Mouse (Mus musculus) stomach, embryonic 16.5 days (tissue): ENCODE data around the gene Gm11011. TPM values are rescaled to one million over a fixed set of nuclear protein-coding genes. Genes with fewer than 3 reads are reported as not detected.
A peak's percentile ranks its signal among the peaks of the same experiment; 100 is the strongest.
"Not testable (repeated sequence)": the region's sequence is repeated elsewhere in the genome, so short reads cannot be mapped to it uniquely, and the experiment has no call there.

Source experiments
- ATAC-seq: fragments of 200-750 bp; cut with Nextera tagmentation; 2 replicates; pipeline ENCODE4 v1.8.0; 2017; ENCODE audit warnings: moderate number of reproducible peaks, moderate TSS enrichment; ENCODE audit not compliant: insufficient read depth, low FRiP score
- H3K27ac ChIP-seq: fragments of 300-500 bp; sonication (generic); 2 replicates; pipeline ENCODE4 v1.5.1; 2014; ENCODE audit warnings: low read length
- H3K27me3 ChIP-seq: fragments of 300-500 bp; sonication (generic); 2 replicates; pipeline ENCODE4 v1.6.1; 2014; ENCODE audit warnings: low read length, control low read depth, mixed read lengths; ENCODE audit not compliant: control insufficient read depth, insufficient read depth
- H3K36me3 ChIP-seq: fragments of 300-500 bp; sonication (generic); 2 replicates; pipeline ENCODE4 v1.6.1; 2014; ENCODE audit warnings: low read length; ENCODE audit not compliant: control insufficient read depth, insufficient read depth
- H3K4me1 ChIP-seq: fragments of 300-500 bp; sonication (generic); 2 replicates; pipeline ENCODE4 v1.6.1; 2014; ENCODE audit warnings: low read length, control low read depth, mixed read lengths; ENCODE audit not compliant: control insufficient read depth, insufficient read depth
- H3K4me2 ChIP-seq: fragments of 300-500 bp; sonication (generic); 2 replicates; pipeline ENCODE4 v1.6.1; 2014; ENCODE audit warnings: low read depth, low read length, mixed read lengths
- H3K4me3 ChIP-seq: fragments of 300-500 bp; sonication (generic); replicated peaks from 2 replicates; pipeline ENCODE4 v1.5.1; 2014; ENCODE audit warnings: mild to moderate bottlenecking, low read length
- H3K9ac ChIP-seq: fragments of 300-500 bp; sonication (generic); 2 replicates; pipeline ENCODE4 v1.6.1; 2014; ENCODE audit warnings: low read length
- H3K9me3 ChIP-seq: fragments of 300-500 bp; sonication (generic); replicated peaks from 2 replicates; pipeline ENCODE4 v1.6.1; 2016; ENCODE audit warnings: low read length, control low read depth; ENCODE audit not compliant: control insufficient read depth
- WGBS: fragments of 180-500 bp; shearing (Covaris S2); extraction: QIAGEN DNeasy Blood & Tissue Kit; methylation state at CpG from one replicate; pipeline ENCODE4 v1.1.7; 2014; 5-methylcytosine and 5-hydroxymethylcytosine counted together
- polyA plus RNA-seq: library from polyadenylated mRNA; unstranded; fragments of >200 nt; fragmentation: Nextera tagmentation; extraction: Ambion mirVana; gene quantifications from 2 replicates; pipeline ENCODE4 v1.2.1, GENCODE M21; 2015

Gene Gm11011
- not detected in 2 replicates for polyA plus RNA-seq

DNA sequence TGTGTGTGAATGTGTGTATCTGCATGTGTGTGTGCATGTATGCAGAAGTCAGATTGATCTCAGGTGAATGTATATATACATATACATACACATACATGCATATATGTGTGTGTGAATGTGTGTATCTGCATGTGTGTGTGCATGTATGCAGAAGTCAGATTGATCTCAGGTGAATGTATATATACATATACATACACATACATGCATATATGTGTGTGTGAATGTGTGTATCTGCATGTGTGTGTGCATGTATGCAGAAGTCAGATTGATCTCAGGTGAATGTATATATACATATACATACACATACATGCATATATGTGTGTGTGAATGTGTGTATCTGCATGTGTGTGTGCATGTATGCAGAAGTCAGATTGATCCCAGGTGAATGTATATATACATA lies at the start of gene Gm11011:
TSS of gene Gm11011 (minus strand) at position 101 of the 400 bp plus-strand sequence.
- peak within 1 kb of the TSS; percentile 86; the same call in 1 of the 2 replicates for H3K27ac ChIP-seq
- H3K9me3 ChIP-seq, H3K4me3 ChIP-seq, H3K36me3 ChIP-seq, ATAC-seq, H3K4me2 ChIP-seq, H3K4me1 ChIP-seq, H3K9ac ChIP-seq, H3K27me3 ChIP-seq: not testable (repeated sequence)

DNA sequence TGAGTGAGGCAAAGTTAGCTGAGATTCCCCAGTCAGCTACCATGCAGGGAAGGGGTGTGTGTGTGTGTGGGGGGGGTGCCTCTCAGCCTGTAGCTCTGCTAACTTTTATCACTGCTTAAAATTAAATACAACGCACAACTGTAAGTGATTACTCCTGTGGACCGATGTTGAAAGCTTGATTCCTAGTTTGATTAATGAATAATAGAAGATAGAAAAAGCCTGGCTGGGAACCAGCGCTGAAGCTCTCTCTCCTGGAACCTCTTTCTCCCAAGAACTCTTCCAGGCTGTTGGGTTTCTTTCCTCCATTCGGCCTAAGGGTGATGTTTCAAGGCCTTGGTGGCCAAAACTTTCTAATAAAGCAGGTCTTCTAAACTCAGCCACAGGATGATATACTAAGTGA lies 48.9 kb upstream of the Gm11011 start:
- H3K4me3 ChIP-seq, result peak overlapping the region; percentile 80
- H3K27ac ChIP-seq, result peak overlapping the region; percentile 80
- peak overlapping the region; percentile 26 for H3K9ac ChIP-seq
- H3K36me3 ChIP-seq, result no peaks in the 10 kb centered on the region
- no peaks in the 10 kb centered on the region for H3K27me3 ChIP-seq
- H3K4me2 ChIP-seq, result peak overlapping the region; percentile 73
- peaks cover 10% of the 10 kb centered on the region; the same call in 1 of the 2 replicates for H3K4me1 ChIP-seq
- H3K9me3 ChIP-seq, result no peaks in the 10 kb centered on the region
- WGBS, result 29% methylated on average over 4 of the region's 4 CpGs
- ATAC-seq, result no peak

DNA sequence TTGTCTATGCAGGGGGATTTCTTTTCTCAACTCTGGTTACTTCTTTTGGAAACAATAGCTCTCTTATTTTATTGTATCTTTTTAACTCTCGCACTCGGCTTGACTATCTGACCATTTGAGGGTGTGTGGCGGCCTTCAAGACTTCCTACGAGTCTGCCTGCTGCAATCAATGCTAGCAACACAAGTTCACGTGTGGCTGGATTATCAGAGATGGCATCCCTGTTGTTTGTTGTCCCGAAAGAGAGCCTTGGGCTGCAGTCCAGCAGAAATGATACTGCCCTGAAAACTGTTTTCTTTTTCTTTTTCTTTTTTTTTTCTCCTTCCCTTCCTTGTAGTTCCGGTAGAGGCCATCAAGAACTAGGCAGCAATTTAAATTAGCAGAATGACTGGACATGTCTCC lies 47.9 kb upstream of the Gm11011 start:
- ATAC-seq, result no peak
- peak overlapping the region; percentile 73 for H3K4me2 ChIP-seq
- 20% methylated on average over 7 of the region's 7 CpGs for WGBS
- H3K4me3 ChIP-seq, result peak overlapping the region; percentile 80
- no peaks in the 10 kb centered on the region for H3K27me3 ChIP-seq
- H3K9me3 ChIP-seq, result no peaks in the 10 kb centered on the region
- no peaks in the 10 kb centered on the region for H3K36me3 ChIP-seq
- 0 out of 2 replicates have a peak, but pooled peaks cover 7% of the 10 kb centered on the region for H3K4me1 ChIP-seq
- H3K27ac ChIP-seq, result peak overlapping the region; percentile 96
- peak overlapping the region; percentile 95 for H3K9ac ChIP-seq

DNA sequence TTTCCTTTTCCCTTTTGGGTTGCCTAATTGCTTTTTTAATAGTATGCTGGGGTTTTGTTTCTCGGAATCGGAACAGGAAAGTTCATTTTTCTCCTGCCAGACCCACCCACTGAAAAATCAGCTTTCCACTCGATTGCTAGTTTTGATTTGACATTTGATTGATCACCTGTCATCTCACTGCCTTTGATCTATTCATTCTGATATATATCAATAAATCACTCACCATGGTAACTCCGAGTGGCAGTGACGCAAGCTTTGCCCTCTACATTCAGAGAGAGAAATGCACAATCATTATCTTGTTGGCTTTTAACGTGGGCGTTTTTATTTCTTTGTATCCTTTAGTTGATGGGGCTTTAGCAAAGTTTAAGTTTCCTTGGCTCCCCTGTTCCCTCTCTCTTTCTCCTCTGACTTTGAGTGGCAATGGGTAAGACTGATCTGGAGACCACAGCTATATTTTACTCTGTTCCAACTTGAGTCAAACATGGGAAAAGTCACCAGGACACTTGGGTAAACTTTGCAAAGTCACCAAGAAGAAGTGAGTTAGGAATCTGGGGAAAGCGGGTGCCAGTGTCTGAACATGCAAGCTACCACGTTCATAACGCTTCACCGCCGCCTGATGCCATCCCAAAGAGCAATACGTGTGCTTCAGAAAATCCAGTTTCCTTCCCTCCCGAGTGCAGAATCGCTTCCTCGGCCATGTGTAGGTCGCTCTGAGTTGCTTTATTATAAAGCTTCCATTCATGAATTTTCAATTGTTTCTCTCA lies 47.3 kb upstream of the Gm11011 start:
- Histone ChIP-seq H3K9me3 (no peaks in the 10 kb centered on the region), H3K4me2 (peak overlapping the region; percentile 73), H3K27me3 (no peaks in the 10 kb centered on the region), H3K9ac (peak overlapping the region; percentile 95), H3K4me1 (0 out of 2 replicates have a peak, but pooled peaks cover 7% of the 10 kb centered on the region), H3K4me3 (peak overlapping the region; percentile 80), H3K36me3 (no peaks in the 10 kb centered on the region), H3K27ac (peak overlapping the region; percentile 96)
- WGBS, result 10% methylated on average over 17 of the region's 17 CpGs
- ATAC-seq, result no peak

DNA sequence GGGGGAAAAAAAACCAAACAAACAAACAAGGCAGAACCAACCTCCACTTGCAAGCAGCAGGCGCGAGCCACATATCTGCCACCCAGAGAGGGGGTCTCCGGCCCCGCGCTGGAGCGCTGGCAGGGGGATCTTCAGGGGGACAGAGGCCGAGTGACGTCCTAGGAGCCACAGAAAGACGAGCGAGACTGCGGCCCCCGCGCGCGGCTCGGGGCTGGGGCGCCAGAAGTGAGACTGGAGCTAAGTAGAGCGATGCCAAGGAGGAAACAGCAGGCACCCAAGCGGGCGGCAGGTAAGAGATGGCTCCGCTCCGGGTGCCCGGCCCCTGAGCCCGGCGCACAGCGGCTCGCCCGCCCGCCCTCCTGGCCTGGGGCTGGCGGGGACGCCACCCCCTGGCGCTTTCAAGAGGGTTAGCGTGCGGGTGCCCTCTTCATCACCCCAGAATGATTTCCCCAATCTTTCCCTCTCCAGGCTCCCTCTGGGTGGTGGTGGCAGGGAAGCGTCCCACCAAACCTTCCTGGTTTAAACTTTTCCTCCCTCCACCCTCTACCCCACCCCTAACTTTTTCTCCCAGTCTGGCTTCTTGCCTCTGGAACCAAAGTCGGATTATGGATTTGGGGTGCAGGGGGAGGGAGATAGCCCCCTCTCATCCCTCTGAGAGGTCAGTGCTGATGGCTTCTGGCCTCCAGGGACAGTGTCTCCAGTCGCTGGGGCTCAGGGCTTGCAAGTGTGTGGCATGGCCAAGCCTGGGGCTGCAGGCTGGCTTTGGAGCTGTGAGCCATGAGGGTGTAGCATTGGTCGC lies 46.1 kb upstream of the Gm11011 start:
- H3K36me3 ChIP-seq, result no peaks in the 10 kb centered on the region
- H3K4me3 ChIP-seq, result peak overlapping the region; percentile 80
- 0 out of 2 replicates have a peak, but pooled peaks cover 7% of the 10 kb centered on the region for H3K4me1 ChIP-seq
- H3K4me2 ChIP-seq, result peak overlapping the region; percentile 73
- ATAC-seq, result peak; percentile 41; the same call in 1 of the 2 replicates
- peak overlapping the region; percentile 96 for H3K27ac ChIP-seq
- peak overlapping the region; percentile 95 for H3K9ac ChIP-seq
- WGBS, result under 1% methylated on average over 38 of the region's 38 CpGs
- H3K9me3 ChIP-seq, result no peaks in the 10 kb centered on the region
- H3K27me3 ChIP-seq, result no peaks in the 10 kb centered on the region

DNA sequence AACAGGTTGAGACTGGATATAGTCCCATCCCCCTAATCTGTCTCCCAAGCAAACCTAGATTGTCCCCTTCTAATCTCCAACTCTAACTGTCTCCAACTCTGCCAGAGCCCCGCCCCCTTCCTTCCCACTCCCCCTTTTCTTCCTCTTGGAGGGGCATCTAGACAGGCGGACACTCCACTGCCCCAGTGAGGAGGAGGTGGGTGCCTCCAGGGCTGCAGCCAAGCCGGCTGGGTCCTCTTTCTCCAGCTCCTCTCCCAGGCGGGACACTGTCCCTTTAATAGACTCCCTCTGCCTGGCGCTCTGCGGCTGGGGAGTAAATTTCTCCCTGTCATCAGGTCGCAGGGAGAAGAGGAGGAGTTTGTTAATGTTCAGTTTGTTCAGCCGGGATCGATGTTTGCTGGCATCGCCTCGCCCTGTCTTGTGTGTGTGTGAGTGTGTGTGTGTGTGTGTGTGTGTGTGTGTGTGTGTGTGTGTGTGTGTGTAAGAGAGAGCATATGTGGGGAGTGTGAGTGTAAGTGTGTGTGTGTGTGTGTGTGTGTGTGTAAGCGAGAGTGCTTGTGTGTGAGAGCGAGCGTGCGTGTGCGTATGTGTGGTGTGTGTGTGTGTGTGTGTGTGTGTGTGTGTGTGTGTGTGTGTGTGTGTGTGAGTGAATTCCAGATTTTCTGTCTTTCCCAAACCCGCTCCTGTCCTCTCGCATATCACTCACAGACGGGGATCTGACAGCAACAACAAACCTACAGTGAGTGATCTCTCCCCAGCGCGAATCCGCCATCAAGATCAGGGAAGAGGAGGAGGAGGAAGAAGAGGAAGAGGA lies 45.0 kb upstream of the Gm11011 start, which contains the start of gene Tshz2:
TSS of gene Tshz2 (plus strand) at position 676 of the 814 bp plus-strand sequence.
- no peaks in the 10 kb centered on the region for H3K9me3 ChIP-seq
- H3K27me3 ChIP-seq, result no peaks in the 10 kb centered on the region
- H3K4me2 ChIP-seq, result peak within 1 kb of the TSS; percentile 73
- peak within 1 kb of the TSS; percentile 80 for H3K4me3 ChIP-seq
- ATAC-seq, result peak; percentile 80
- WGBS, result under 1% methylated on average over 22 of the region's 22 CpGs
- H3K9ac ChIP-seq, result peak within 1 kb of the TSS; percentile 95
- no peaks in the 10 kb centered on the region for H3K36me3 ChIP-seq
- H3K27ac ChIP-seq, result peak within 1 kb of the TSS; percentile 96
- 0 out of 2 replicates have a peak, but pooled peaks cover 7% of the 10 kb centered on the region for H3K4me1 ChIP-seq

DNA sequence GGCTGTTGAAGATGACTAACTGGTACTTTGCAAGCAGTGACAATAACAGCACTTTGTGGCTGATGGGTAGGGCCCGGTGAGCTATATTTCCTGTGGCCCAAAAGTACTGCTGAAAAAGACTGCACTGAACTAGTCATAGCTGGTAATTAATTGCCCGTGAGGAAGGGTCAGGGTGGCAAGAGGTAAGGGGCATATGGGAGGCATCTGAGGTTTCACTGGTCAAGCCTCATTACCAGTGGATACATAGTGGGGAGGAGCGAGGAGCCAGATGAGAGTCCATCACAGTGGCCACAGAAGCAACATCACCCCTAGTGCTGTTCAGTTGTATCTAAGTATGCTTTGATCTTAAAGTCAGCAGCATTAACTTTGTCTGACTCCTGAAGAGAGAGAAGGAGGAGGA lies 42.5 kb upstream of the Gm11011 start:
- Histone ChIP-seq H3K9ac (no peak overlapping the region), H3K4me3 (no peak overlapping the region), H3K27me3 (no peaks in the 10 kb centered on the region), H3K36me3 (no peaks in the 10 kb centered on the region), H3K27ac (no peak overlapping the region), H3K4me2 (no peak overlapping the region), H3K9me3 (no peaks in the 10 kb centered on the region), H3K4me1 (0 out of 2 replicates have a peak, but pooled peaks cover 7% of the 10 kb centered on the region)
- ATAC-seq, result no peak
- WGBS, result 89% methylated on average over 3 of the region's 3 CpGs

DNA sequence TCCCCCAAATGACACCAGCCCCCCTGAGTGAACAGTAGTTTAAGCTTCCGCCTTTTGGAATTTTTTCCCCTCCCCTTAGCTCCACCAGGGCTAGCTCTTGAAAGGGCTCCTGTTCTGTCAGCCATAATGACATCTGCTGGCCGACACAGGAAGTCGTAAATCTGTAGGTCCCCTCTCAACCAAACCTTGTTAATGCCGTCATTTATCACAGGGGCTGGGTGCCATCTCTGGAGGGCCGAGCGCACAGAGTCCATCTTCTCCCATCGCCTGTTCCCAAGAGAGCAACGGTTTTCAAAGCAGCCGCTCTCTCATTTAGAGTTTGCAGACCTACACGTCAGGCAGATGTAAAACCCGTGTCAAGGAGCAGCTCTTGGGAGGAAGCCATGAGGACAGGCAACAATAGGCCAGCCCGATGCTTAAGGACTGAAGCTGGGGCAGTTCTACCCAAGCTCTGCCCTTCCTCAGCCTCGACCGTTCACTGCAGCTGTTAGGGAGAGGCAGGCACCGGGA lies 33.7 kb upstream of the Gm11011 start:
- Histone ChIP-seq H3K36me3 (no peaks in the 10 kb centered on the region), H3K27me3 (no peaks in the 10 kb centered on the region), H3K4me1 (0 out of 2 replicates have a peak, but pooled peaks cover 6% of the 10 kb centered on the region), H3K4me2 (peak overlapping the region; percentile 59), H3K9ac (peak overlapping the region; percentile 59), H3K27ac (no peak overlapping the region; the same call in 1 of the 2 replicates), H3K4me3 (peak overlapping the region; percentile 27), H3K9me3 (no peaks in the 10 kb centered on the region)
- ATAC-seq, result peak; percentile 73
- 25% methylated on average over 15 of the region's 15 CpGs for WGBS
